Mouse (Mus musculus): Measurements from ENCODE around the gene Apbb1.

DNA sequence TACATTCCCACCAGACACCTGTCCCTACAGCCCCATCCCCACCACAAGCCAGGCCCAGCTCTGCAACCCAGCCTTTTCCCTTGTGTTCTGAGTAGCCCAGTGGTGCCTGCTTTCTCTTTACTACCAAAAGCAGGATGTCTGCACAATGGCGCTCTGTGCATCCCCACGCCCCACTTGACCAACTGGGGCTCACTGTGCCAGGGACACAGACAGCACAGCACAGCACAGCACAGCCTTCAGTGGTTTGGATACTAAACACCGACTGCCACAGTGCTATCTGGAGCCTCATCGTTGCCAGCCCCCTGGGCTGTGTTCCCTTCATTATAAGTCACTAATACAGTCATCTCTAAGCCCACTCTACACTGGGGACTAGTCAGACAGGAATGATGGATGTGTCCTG, 6.9 kb downstream of the Apbb1 start:
- TF ChIP-seq CTCF (IDR thresholded peaks at IDR 0.05; ENCODE audit: insufficient read depth, low read length) (no peak), POLR2A (IDR thresholded peaks at IDR 0.05; ENCODE audit: borderline replicate concordance, extremely low read depth, low read depth, low read length) (no peak)

Measured in lung, adult 2 months (tissue).